Mouse (Mus musculus) adrenal gland, postnatal 14 days (tissue): ENCODE measurements around the gene Tmem106a. TPM values are rescaled to one million over a fixed set of nuclear protein-coding genes. Genes with fewer than 3 reads are reported as not detected.
"Not testable (repeated sequence)": the region's sequence is repeated elsewhere in the genome, so short reads cannot be mapped to it uniquely, and the experiment has no call there.

Experiments used
- DNase-seq: peaks from one replicate; pipeline ENCODE4 v3.0.0; 2021; ENCODE audit warnings: mixed read lengths
- long read RNA-seq, 2 experiments: library from polyadenylated mRNA; stranded (forward); transcript quantifications; one replicate each; pipeline ENCODE4 v2.0.0; 2021
- total RNA-seq: library from RNA; stranded (reverse); gene quantifications from 2 replicates; pipeline ENCODE4 v1.2.3, GENCODE M21; 2021

Gene Tmem106a
- total RNA-seq: 9.6 and 11.0 TPM in 2 replicates
- long read RNA-seq, experiment 1, partial matches to known transcripts: 1 of 5 reads
- long read RNA-seq, experiment 1, other reads (novel, unspliced or antisense): 0 of 5 reads
- long read RNA-seq, experiment 2, transcript Tmem106a-201 (9 exons, 2,304 nt): major isoform, 8 of 10 reads
- long read RNA-seq, experiment 2, partial matches to known transcripts: 1 of 10 reads
- long read RNA-seq, experiment 2, other reads (novel, unspliced or antisense): 1 of 10 reads

DNA sequence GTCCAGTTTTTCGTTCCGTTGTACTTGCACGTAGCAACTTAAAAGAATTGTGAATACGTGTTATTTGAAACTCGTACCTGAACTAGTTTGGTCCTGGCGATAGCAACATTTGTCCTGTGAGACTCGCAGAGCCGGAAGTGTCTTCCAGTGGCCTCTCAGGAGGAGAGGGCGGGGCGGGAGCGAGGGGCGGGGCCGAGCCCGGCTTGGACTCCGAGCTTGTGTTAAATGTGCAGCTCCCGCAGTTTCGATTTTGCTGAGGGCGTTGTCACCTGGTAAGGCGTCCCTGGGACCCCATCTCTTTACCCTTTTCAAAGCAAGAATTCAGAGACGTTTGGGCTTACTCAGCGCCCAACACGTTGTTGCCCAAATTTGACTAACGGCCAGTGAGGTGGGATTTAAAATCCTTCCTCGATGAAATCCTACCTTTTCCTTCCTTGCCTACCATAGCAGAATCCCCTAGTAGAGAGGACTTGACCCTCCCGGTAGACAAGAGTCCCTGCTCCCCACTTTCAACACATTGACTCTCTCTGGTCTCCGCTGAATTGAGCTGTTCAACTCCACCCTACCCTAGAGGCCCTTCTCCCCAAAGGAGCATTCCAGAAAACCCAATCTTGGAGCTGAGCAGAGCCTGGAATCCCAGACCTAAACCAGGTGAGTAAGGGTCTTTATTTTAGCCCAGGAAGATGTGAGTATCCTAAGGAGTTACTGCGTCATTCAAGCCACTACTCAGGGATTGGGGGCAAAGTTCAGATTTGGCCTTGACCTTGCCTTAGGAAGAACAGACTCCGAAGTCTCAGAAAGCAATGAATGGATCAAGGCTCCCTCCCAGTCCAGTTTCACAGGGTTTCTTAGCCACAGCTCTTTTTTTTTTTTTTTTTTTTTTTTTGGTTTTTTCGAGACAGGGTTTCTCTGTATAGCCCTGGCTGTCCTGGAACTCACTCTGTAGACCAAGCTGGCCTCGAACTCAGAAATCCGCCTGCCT lies at the start of gene Tmem106a:
Gene Tmem106a (plus strand): TSS at position 189 of the 982 bp plus-strand sequence.
- DNase-seq: peak; percentile 87

DNA sequence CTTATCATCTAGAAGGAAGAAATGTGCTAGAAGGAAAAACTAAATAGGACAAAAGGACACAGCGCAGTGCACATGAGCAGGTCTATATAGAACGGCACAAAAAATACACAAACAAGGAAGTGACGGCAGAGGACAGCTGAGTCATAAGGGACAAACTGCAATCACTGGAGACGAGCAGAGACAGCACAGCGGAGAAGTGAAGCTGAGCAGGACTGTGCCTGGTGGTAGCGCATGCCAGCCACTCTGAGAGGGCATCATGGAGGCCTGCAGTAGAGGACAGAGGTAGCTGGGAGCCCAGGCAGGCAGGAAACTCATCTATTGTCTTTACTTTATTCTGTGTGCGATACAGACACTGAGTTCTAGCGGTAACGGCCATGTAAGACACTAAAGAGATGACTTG lies 38.5 kb upstream of the Tmem106a start:
- DNase-seq: peak; percentile 24

DNA sequence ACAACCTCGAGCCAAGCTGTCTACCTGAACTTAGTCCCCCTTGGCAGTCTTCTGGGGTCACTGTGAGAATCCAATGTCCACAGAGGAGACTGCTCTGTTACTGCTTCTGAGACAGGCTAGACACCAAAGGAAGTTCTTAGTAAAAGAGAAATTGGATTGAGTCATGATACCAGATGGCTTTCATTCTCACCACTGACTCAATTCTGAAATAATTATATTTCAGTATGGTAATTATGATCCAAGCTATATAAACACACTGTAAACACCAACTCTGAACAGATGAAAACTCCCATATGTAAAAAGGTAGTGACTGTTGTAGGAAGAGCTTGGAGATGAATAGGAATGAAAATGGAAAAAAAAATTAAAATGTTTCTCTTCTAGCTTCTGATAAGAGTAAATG lies 37.9 kb upstream of the Tmem106a start:
- DNase-seq: no peak

DNA sequence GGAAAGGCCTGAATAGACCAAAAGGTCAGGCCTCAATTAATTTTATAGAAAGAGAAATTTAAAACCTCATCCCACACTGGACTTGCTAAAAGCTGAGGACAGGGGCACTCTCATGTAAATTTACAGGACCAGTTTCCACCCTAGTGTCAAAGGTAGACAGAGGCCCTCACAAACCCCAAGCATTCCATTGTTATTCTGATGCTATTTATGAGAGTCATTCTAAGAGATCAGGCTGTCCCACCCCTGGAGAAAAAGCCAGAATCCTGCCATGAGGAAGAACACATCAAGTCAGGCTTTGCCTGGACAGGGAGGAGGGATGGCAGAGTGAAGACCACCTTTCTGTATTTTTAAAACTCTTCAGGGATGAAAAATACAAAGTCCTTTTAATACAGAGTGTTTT lies 33.5 kb upstream of the Tmem106a start:
- no peak for DNase-seq

DNA sequence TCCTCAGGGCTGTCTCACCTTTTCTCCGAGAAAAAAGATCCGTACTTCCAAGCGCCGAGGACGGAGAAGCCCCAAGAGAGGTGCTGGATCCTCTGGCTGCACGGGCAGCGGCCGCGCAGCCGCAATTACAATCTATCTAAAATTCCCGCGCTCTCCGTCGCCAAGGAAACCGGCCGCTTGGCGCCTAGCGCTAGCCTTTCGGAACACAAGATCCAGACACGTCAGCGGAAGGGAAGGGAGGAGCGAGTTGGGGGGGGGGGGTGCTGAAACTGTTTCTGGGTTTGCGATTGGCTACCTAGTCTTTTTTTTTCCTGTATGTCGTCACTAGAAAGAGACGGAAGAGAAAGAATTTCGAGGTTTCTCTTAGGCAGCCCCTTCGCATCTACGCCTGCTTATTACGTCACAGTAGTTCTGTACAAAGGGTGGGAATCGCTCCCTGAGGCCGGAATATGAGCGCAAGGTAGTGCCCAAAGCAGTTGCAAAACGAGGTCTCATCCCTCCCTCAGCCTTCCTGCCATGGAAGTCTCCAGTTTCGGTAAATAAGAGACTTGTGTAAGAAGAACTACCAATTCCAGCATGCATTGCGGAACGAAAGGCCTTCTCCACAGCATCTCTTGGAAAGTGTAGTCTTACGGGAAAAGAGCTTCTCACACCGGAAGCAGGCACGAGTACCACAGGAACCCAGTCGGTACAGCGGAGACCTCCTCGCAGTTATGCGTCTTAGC lies 30.1 kb upstream of the Tmem106a start, which contains the start of the genes Brca1 and Nbr1:
Gene Brca1 (minus strand): TSS at position 205 of the 725 bp plus-strand sequence.
Gene Nbr1 (plus strand): TSS at position 399 of the 725 bp plus-strand sequence.
- DNase-seq: peak; percentile 96

DNA sequence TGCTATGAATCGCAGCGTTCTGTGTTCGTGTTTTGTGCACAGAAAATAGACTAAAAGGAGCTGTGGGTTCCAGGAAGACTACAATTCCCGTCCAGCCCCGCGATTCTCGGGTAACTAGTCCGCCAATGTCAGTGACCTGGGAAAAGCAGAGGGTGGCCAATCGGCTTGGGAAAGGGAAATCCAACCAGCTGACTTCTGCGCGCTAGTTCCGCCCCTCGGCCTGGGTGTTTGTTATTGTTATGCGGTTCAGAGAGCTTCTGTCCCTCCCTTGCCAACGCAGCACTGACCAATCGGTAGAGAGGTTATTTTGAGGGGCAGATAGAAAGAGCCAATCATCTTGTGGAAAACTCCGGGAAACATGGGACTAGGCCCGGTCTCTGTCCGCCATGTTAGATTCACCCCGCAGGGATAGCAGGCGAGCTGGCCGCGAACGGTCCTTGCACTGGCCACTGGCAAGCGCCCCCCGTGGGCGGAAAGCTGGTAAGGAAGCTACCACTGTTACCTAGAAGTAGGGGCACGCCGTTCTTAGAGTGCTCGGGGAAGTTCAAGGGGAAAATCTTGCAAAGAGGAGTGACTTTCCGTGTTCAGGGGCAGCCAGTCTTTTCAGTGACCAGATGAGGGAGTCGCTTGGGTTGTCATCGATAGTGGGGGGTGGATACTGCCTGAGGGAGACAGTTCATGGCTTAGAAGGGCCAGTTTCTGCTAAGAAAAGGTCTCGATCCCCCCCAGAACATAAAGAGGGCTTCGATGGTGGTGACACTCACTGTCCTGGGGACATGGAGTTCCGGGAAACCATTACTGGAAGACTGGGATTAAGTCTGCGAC lies 29.4 kb upstream of the Tmem106a start:
- DNase-seq: peak; percentile 97

DNA sequence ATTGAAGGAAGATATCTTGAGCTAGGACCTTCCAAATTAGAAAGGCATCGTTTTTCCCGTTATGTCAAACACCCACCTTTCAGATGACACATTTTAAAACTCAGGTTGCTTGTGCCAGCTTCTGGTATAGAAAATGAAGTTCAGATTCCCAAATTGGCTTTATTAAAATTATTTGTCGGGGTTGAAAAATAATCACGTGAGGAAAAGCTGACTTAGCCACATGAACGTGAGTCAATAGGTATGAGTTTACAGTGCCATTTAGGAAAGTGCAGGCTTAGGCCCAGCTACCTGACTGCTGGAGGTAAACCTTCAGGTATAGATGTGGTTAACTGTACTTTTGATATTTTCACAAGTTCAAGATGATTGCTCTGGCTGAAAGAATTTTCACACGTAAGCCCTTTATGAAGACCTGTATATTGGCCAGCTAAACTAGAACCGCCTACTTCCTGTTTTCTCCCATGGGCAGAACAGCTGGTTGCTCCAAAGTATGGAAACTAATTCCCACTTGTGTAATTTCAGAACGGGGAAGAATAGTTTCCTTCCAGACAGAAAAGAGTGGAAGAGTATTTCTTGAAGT lies 28.6 kb upstream of the Tmem106a start:
- DNase-seq: no peak

DNA sequence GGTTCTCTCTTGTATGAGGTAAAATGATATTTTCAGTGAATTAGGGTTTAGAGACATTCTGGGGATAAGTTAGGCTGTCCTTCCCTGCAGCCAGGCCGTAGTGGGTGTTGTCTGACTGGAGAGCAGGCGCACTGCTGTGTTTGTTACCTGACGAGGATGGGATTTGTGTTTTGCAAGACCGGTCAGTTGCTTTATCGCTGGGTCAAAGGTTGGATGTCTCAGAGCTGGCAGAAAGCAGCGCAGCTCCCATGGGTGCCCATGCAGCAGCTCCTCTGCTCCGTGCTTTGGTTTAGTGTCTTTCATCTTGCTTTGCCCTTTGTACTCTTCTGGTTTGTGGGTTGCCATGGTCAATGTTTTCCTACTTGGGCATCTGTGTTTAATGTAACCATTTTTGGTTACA lies 25.5 kb upstream of the Tmem106a start:
- peak; percentile 32 for DNase-seq

DNA sequence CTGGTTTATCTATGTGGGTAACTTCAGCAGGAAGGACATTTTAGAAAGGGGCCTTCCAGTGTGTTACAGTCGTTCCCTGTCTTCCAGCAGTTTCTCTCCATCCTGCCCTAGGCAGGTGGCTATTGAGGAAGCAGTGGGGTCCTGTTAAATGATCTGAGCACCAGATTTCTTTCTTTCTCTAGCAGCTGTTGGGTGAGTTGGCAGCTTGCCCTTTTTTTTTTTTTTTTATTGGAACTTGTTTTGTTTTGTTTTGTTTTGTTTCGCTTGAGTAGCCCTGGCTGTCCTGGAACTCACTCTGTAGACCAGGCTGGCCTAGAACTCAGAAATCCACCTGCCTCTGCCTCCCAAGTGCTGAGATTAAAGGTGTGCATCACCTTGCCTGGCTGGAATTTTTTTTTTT lies 25.1 kb upstream of the Tmem106a start:
- DNase-seq: no peak

DNA sequence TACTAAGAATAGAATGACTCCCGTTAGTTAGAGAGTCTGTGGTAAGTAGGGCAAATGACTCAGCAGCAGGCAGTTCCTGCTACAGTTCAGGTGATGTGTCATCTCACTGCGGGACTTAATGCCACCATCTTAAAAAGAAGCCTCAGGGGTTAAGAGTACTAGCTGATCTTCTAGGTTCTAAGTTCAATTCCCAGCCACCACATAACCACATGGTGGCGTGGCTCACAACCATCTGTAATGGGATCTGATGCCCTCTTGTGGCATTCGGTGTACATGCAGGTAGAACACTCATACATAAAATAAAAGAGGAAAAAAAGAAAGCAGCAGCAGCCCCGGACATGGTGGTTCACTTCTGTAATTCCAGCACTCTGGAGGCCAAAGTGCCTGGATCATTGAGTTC lies 19.7 kb upstream of the Tmem106a start:
- DNase-seq: peak; percentile 65

DNA sequence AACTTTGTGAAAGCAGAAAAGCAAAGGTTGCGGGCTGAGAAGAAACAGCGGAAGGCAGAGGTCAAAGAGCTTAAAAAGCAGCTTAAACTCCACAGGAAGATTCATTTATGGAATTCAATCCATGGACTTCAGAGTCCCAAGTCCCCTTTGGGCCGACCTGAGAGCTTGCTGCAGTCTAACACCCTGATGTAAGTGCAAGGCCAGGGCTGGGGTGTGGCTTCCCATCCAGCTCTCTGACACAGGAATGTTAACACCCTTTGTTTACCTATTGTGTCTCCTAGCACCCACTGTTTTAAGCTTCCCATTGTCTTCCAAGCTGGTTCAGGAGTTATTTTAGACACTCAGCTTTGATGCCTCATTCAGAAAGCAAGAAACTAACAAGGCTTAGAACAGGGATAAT lies 13.6 kb upstream of the Tmem106a start:
- DNase-seq: no peak

DNA sequence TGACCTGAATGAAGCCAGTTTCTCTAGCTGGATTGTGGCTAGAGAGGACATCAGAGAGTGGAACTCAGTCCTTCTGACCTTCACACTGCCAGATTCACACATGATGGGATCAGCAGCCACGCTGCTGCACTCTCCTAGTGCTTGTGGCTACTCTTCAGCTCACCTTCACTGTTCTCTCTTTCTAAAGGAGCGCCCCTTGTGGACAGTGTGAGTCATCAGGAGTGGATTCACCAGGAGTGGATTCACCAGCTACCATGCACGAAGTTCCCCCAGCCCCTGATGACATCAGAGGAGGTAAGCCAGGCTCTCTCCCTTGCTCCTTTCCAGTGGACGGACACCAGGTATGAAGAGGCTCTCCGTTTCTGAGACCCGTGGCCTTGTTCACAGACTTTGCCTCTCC lies 5.9 kb upstream of the Tmem106a start:
- DNase-seq: no peak

DNA sequence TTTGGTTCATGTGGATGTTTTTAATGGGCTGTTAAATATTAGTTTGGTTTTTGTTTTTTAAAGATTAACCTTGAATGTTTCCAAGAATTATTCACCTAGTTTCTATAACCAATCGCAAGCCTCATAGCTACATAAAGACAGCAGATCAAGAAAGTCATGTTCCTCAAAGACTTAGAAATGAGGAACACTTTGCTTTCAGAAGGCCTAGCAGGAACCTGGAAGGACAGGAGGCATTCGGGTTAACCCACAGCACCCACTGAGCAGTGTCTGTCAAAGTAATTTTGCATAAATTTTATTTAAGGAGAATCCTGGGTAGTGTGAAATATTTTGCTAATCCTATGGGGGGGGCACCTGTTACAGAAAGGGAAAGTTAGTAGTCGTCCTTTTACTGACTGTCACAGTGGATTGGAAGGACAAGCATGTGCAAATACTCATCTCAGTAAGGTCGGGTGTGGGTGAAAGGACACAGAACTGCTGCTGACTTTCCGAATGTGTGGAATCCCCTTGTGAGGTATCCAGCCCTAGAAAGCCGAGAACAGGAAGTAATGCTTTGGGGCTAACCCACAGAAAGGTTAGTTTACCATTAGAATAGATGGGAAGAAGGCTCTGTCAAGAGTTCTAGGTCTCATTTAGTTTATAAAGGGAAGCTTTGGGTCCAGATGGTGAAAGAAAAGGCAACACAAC lies 819 bp upstream of the Tmem106a start:
- DNase-seq: no peak

DNA sequence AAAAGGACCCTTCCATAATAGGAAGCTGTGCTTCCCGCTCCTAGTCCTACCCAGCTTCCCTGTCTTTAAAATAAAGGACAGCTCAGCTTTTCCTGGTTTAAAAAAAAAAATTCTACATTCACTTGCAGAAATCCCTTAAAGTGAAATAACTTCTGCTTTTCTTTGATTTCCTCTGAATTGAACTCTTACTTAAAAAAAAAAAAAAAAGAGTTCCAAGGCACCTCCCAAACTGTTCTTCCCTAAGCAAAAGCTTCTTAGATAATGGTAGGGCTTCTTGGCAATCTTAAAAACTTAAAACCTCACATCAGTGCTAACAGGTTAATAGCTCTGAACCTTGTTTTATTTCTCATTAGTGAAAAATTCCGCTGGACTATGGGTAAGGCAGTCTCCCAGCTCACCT lies 1.2 kb downstream of the Tmem106a start:
- no peak for DNase-seq

DNA sequence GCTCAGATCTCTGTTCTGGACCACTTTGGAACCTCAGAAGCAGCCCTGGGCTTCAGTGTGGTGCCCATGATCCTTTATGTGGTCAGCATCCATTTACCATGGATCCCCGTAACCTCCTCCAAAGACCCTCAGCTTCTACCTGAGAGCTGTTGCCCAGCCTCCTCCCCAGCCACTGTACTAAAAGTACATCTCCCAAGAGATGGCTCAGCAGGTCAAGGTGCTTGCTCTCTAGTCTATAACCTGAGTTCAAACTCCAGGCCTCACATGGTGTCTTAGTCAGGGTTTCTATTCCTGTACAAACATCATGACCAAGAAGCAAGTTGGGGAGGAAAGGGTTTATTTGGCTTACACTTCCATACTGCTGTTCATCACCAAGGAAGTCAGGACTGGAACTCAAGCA lies 3.0 kb downstream of the Tmem106a start:
- DNase-seq: not testable (repeated sequence)

DNA sequence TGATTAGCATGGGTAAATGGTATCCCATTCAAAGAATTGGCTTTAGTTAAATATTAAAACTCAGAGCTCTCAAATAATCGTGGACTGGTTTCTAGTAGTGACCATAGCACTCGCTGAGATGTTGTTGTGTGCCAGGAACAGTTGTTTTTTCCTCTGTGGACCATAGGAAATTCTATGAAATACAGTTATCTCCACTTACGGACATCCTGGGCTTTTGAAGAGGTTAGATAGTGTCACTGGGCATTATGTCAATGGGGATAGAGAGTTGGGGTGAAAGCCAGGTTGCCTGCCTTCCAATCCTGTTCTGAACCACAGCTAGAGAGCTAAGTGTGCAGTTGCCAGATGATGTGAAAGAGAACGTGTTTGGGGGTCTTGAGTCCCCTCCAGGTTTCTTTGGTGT lies 3.8 kb downstream of the Tmem106a start:
- no peak for DNase-seq

DNA sequence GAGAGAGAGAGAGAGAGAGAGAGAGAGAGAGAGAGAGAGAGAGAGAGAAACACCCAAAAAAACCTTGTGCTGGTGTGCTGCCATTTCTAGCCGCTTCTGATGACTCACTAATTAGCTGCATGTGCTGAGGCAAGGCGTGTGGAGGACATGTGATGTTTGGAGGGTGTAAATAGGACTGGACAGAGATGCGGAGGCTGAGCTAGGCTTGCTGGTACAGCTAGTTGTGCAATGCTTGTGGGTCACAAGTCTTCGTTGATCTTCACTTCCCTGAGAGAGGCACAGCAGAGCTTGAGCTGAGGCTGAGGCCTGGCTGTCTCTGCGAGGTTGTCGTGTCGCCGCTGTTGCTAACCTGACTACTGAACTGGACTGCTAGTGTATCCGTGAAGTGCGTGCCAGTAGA lies 5.6 kb downstream of the Tmem106a start:
- no peak for DNase-seq

DNA sequence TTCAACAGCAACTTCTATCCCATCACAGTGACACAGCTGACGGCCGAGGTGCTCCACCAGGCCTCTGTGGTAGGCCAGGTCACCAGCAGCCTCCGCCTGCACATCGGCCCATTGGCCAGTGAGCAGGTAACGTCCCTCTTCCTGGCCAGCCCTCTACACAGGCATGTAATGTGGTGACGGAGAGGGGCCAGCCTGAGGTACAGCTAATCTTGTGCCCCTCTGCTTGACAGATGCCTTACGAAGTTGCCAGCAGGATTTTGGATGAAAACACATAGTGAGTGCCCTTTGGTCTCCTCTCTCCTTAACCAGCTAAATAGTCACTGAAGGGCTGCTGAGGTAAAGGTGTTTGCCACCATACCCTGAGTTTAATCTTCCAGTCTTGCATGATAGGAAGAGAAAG lies 6.8 kb downstream of the Tmem106a start:
- DNase-seq: no peak

DNA sequence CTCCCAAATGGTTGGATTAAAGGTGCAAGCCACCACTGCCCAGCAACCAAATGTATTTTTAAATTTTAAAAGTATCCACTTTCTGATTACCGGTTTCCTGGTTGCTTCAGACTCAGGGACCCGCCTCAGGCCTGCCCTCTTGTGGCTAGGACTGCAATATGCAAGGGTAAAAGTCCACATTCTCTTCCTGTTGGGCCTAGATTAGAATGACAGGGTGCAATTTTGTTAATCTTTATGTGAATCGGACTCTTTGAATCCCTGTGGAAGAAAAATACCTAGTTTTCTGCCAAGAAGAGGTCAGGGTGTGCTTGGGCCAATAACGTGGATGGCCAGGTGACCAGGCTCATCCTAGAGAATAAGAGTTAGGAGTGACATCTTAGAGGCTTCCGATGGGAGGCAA lies 7.4 kb downstream of the Tmem106a start:
- peak; percentile 72 for DNase-seq

DNA sequence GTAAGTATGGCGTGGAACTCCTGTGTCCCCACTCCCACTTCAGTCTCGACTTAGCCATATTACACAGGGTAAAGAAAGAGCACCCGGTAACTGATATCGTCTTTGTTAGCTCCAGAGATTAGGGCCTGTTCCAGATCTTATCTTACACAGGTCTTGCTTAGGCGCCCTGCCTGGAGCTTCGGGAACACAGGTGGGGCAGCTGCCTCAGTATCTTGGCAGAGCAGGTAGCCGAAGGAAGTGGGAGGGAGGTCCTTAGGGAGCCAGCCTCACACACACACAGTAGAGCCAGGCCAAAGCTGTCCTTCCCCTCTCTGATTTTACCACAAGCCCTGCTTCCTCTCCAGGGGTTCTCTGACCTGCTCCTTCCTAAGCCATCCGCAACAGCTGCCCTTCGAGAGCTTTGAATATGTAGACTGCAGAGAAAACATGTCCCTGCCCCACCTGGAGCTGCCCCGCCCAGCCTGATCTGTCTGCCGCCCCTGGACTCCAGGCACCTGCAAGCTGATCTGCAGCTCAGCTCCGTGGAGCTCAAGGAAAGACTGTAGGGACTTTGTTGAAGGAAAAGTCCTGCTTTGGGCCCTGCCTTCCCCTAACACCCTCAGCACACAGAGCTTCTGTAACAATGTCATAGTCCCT lies 8.1 kb downstream of the Tmem106a start:
- DNase-seq: no peak
